Mouse (Mus musculus) MEL-GATA-1-ER (cell line): ENCODE data around the gene Pcgf6.
"Not testable (repeated sequence)": the region's sequence is repeated elsewhere in the genome, so short reads cannot be mapped to it uniquely, and the experiment has no call there.

Experiments
- DNase-seq: peaks from one replicate; pipeline ENCODE4 v3.0.0-alpha.2; 2012; ENCODE audit warnings: low read depth; ENCODE audit errors: extremely low read depth

Gene Pcgf6

DNA sequence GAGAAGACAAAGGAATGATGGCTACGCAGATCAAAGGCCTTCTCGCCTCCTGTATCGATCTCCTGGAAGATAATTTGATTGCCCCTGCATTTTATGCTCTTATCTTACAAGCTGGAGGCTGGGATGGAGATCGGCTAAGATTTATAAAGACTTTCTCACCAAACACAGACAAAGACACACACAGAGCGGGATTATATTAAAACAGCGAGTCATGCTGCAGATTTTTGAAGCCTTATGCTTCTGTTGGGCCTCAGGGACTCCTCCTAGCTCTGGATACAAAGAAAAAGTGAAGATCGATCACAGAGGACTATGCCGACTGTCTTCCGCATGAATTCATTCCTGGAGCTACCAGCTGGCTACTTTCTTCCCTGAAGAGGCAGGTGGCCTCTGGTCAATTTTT lies 20.9 kb downstream of the Pcgf6 start:
- no peak for DNase-seq

- no peak for DNase-seq
Measured at GRCm38 (mm10) chr19:47026513-47026912, 24.2 kb downstream of the Pcgf6 start.

DNA sequence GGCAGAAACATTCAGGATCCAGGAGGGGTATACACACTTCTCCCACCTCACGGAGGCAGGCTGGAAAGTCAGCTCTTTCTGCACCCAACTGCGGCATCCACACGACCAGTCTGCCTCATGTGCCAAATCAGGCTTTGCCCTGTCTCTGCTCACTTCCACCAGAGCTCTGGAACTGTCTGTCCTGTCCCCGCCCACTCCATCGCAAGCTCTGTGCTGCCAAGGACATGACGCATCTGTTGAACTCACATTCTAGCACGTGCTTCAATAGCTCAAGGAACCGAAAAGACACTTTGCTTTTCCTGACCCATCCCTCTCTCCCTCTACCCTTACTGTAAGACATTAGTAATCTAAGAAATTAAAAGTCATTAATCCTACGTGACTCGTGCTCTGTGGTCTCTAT lies 25.8 kb downstream of the Pcgf6 start:
- DNase-seq, result no peak

- DNase-seq, result no peak
Measured at GRCm38 (mm10) chr19:47023546-47023945, 27.2 kb downstream of the Pcgf6 start.

DNA sequence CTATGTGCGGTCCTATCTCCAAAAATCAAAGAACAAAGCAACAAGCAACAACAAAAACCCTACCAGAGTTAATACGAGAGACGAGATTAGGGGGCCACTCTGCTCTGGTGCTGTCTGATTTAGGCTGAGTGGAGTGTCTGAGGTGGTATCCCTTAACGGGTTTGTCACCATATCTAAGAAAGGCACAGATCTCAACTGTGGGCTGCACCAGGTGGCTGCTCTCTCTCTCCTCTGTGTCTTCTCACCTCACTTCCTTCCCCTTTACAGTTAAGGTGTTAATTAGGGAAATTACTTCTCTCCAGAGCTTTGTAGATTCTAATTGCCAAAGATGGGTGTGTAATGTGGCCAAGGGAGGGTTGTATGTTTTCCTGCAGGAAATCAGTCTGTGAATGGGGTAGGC lies 28.0 kb downstream of the Pcgf6 start:
- peak; percentile 30 for DNase-seq

- DNase-seq, result no peak
Measured at GRCm38 (mm10) chr19:47019326-47019725, 31.4 kb downstream of the Pcgf6 start.

- DNase-seq, result no peak
Measured at GRCm38 (mm10) chr19:47018330-47018729, 32.4 kb downstream of the Pcgf6 start.

- DNase-seq, result no peak
Measured at GRCm38 (mm10) chr19:47017831-47018230, 32.9 kb downstream of the Pcgf6 start.

DNA sequence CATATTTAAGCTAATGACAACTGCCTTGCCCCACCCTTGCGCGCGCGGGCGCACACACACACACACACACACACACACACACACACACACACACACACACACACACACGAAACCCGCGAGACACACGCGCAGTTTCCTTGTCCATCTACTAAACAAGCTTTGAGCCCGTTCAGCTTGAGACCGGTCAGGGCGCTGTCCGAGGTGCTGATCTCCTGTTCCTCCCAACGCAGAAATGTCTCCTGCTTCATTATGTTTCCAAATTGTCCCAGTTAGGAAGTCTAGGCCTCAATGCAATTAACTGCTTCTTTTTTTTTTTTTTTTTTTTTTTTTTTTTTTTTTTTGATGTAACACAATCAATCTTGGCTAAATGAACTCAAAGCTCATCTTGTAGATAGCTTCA lies 34.2 kb downstream of the Pcgf6 start:
- DNase-seq, result no peak

DNA sequence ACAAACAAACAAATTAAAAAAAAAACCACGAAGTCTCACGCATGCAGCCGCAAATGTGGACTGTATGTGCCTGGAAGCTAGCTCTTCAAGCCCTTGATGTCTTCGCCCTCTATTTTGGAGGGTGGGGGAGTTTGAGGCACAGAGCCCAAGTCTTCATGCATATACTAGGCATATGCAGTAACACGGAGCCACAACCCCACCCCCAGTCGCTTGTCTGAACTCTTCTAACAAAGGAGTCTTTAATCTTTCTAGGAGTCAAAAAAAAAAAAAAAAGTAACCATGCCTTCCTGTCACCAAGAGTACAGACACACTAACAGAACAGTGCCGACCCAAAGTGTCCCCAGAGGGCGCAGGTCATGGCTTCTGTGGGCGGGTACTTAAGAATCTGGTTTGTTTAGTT lies 34.7 kb downstream of the Pcgf6 start:
- DNase-seq, result no peak

DNA sequence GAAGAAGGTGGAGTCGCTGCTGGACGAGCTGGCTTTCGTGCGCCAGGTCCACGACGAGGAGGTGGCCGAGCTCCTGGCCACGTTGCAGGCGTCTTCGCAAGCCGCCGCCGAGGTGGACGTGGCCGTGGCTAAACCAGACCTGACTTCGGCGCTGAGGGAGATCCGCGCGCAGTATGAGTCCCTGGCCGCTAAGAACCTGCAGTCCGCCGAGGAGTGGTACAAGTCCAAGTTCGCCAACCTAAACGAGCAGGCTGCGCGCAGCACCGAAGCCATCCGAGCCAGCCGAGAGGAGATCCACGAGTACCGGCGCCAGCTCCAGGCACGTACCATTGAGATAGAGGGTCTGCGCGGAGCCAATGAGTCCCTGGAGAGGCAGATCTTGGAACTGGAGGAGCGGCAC lies 35.3 kb downstream of the Pcgf6 start:
- DNase-seq, result no peak

DNA sequence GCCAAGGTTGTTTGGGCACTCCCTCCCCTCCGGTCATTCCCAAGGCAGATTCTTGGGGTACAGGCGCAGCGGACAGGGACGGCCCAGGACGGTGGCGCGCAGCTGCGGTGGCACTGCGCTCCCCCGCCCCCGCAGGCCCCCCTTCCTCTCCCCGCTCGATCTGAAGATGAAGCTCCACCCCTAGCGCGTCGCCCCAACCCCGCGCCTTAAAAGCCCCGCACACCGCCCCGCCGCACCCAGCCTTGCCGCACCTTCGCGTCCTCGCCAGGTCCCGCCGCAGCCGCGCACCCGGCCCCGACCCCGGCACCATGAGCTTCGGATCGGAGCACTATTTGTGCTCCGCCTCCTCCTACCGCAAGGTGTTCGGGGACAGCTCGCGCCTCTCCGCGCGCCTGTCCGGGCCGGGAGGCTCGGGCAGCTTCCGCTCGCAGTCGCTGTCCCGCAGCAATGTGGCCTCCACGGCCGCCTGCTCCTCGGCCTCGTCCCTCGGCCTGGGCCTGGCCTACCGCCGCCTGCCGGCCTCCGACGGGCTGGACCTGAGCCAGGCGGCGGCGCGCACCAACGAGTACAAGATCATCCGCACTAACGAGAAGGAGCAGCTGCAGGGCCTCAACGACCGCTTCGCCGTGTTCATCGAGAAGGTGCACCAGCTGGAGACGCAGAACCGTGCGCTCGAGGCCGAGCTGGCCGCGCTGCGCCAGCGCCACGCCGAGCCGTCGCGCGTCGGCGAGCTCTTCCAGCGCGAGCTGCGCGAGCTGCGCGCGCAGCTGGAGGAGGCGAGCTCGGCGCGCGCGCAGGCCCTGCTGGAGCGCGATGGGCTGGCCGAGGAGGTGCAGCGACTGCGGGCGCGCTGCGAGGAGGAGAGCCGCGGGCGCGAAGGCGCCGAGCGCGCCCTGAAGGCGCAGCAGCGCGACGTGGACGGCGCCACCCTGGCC lies 36.0 kb downstream of the Pcgf6 start, which contains the start of the genes Ina and Nt5c2:
TSS of gene Ina (plus strand) at position 252 of the 935 bp plus-strand sequence.
TSS of gene Nt5c2 (minus strand) at position 707 of the 935 bp plus-strand sequence.
- DNase-seq, result no peak

DNA sequence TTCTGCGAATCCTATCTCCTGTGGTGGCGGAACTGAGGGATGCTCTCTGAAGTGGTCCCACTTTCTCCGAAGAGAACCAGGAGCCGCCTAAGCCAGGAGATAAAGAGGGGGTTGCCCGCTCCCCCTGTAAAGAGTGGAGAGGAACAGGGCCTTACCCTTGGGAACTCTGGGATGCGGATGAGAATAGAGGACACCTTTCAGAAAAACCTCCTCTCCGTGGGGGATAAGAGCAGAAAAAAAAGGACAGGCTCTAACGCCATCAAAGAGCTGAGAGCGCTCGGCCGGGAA lies 36.6 kb downstream of the Pcgf6 start:
- DNase-seq, result no peak

- no peak for DNase-seq
Measured at GRCm38 (mm10) chr19:47013340-47014158, 37.2 kb downstream of the Pcgf6 start.

- DNase-seq, result no peak
Measured at GRCm38 (mm10) chr19:47012521-47013130, 38.1 kb downstream of the Pcgf6 start.

DNA sequence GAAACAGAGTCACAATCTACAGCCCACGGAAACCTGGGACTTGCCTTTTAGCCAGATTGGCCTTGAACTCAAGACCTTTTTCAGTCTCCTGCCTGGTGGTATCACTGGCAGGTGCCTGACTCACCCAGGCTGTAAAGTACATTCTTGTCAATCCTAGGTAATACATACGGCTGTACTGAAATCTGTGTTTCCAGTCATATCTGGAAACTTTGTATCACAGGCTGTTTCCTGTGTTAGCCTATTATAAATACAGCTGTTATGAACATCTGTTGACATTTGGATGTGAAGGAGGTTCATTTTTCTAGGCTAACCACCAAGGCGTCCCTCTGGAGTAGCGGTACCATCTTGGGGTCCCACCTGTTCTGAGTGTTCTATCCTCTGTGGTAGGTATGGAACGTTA lies 40.8 kb downstream of the Pcgf6 start:
- no peak for DNase-seq

GRCm38 (mm10) chr19:47009420-47009819 lies 41.3 kb downstream of the Pcgf6 start:
- DNase-seq, result no peak

- DNase-seq, result no peak
Measured at GRCm38 (mm10) chr19:47006321-47006720, 44.4 kb downstream of the Pcgf6 start.

GRCm38 (mm10) chr19:47005873-47006272 lies 44.8 kb downstream of the Pcgf6 start:
- DNase-seq, result no peak

DNA sequence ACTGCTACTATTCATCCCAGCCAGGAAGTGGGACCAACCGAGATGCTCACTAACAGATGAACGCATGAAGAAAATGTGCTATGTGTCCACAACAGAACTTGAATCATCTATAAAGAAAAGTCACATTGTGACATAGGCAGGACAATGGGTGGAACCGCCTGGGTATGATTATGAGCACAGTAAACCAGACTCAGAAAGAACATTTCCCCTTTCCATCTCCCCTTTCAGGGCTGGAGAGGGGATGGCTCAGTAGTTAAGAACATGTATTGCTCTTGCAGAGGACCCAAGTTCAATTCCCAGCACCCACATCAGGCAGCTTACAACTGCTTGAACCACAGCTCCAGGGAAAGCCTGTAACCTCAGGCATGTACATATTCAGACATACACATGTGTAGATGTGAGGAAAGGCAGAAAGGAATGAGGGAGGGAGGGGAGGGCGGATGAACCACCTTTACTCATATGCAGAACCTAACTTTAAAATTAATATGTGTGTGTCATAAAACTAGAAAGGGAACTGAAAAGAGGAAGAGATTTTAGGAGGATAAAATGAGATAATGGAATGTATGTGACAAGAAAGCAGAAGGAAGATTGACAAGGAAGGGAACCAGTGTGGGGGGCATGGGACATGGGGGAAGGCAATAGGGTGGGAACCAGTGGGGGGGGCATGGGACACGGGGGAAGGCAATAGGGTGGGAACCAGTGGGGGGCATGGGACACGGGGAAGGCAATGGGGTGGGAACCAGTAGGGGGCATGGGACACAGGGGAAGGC lies 46.8 kb downstream of the Pcgf6 start:
- peak; percentile 68 for DNase-seq

- DNase-seq, result not testable (repeated sequence)
Measured at GRCm38 (mm10) chr19:47000357-47000756, 50.3 kb downstream of the Pcgf6 start.
